Comparison of ENCODE assay signal across 28 mouse cellular contexts in genomic region chr17:57297040-57297439, GRCm38 (mm10). TPM values are rescaled to one million over a fixed set of nuclear protein-coding genes. Genes with fewer than 3 reads are reported as not detected.
DNase-seq lines count a peak whose midpoint lies in the region; ATAC-seq and TF ChIP-seq lines count a peak whose summit lies in the region.
"Had no signal": no experiment of that assay in that cellular context is flagged by ENCODE, and none has a peak within 500 bp of the region (broad histone marks: within the 10 kb centered on the region; RNA-seq: fewer than 3 reads in every experiment).

No protein-coding gene starts in this region.

- ATAC-seq in liver, embryonic 12.5 days = 0 out of 2 replicates have a peak, but pooled peaks have one; percentile 30
- ATAC-seq in liver, postnatal 0 days = no peak
- ATAC-seq in liver, embryonic 14.5 days (ENCODE audit: insufficient read depth) = 0 out of 2 replicates have a peak, but pooled peaks have one; percentile 33
- ATAC-seq in stomach, postnatal 0 days (ENCODE audit: low FRiP score, low TSS enrichment) = 0 out of 2 replicates have a peak, but pooled peaks have one; percentile 12
- ATAC-seq: activated CD4-positive, CD25-positive, alpha-beta regulatory T cell, adult 4 months; CD4-positive, CD25-positive, alpha-beta regulatory T cell, adult 4 months; forebrain, embryonic 15.5 days had no signal

- no peak for TF ChIP-seq CTCF in liver, postnatal 0 days (IDR thresholded peaks at IDR 0.05; ENCODE audit: low read depth)
- TF ChIP-seq CTCF in liver, embryonic 14.5 days (IDR thresholded peaks at IDR 0.05; ENCODE audit: low read depth) = no peak
- no peak for TF ChIP-seq CTCF in stomach, postnatal 0 days (IDR thresholded peaks at IDR 0.05; ENCODE audit: low read depth)

- WGBS in liver, embryonic 12.5 days (ENCODE audit: insufficient replicate concordance) = 60% methylated on average over 12 of the region's 12 CpGs
- 65% methylated on average over 12 of the region's 12 CpGs for WGBS in liver, postnatal 0 days (ENCODE audit: insufficient replicate concordance)
- 46% methylated on average over 12 of the region's 12 CpGs for WGBS in liver, embryonic 14.5 days (ENCODE audit: insufficient replicate concordance)
- 80% methylated on average over 12 of the region's 12 CpGs for WGBS in stomach, postnatal 0 days

- TF ChIP-seq EP300 in liver, postnatal 0 days (IDR thresholded peaks at IDR 0.05; ENCODE audit: low read depth) = no peak
- TF ChIP-seq EP300 in liver, embryonic 14.5 days (IDR thresholded peaks at IDR 0.05; ENCODE audit: low read depth) = no peak
- TF ChIP-seq EP300 in stomach, postnatal 0 days (optimal IDR thresholded peaks at IDR 0.05) = no peak

- H3K9me3 ChIP-seq in liver, embryonic 12.5 days (replicated peaks) = no peaks in the 10 kb centered on the region
- no peaks in the 10 kb centered on the region for H3K9me3 ChIP-seq in liver, postnatal 0 days (ENCODE audit: low read length)
- no peaks in the 10 kb centered on the region for H3K9me3 ChIP-seq in liver, embryonic 14.5 days (ENCODE audit: control insufficient read depth, low read length)
- no peaks in the 10 kb centered on the region for H3K9me3 ChIP-seq in stomach, postnatal 0 days (ENCODE audit: control insufficient read depth, low read length)
- H3K9me3 ChIP-seq: embryonic facial prominence, embryonic 10.5 days; embryonic facial prominence, embryonic 13.5 days; forebrain, embryonic 12.5 days; forebrain, embryonic 15.5 days; heart, embryonic 12.5 days; heart, embryonic 15.5 days; hindbrain, embryonic 12.5 days; hindbrain, embryonic 15.5 days had no signal

- H3K4me3 ChIP-seq in liver, embryonic 12.5 days = no peak overlapping the region
- no peak overlapping the region for H3K4me3 ChIP-seq in liver, postnatal 0 days (ENCODE audit: low read depth, low read length)
- no peak overlapping the region for H3K4me3 ChIP-seq in liver, embryonic 14.5 days (ENCODE audit: insufficient read depth in 1 of 2, low read depth in 2 of 2, low read length in 2 of 2)
- no peak overlapping the region for H3K4me3 ChIP-seq in stomach, postnatal 0 days (ENCODE audit: low read depth, low read length)
- H3K4me3 ChIP-seq: embryonic facial prominence, embryonic 10.5 days; embryonic facial prominence, embryonic 13.5 days; erythroblast, embryonic 14.5 days; forebrain, embryonic 12.5 days; forebrain, embryonic 15.5 days; heart, embryonic 12.5 days; heart, embryonic 15.5 days; hindbrain, embryonic 12.5 days; hindbrain, embryonic 15.5 days had no signal

- no peak for DNase-seq in liver, postnatal 0 days
- no peak for DNase-seq in liver, embryonic 14.5 days (ENCODE audit: low read depth in 3 of 3, low spot score in 3 of 3)
- DNase-seq in stomach, postnatal 0 days (ENCODE audit: low spot score) = no peak
- no peak for DNase-seq in layer of hippocampus, postnatal 36 days
- no peak for DNase-seq in lung, postnatal 14 days
- DNase-seq: adrenal gland, adult 8-10 months; adrenal gland, postnatal 25 days; cerebellum, adult 11-12 months; cerebellum, adult 8-10 months; cerebellum, postnatal 10 days; cerebellum, postnatal 36 days; embryo, embryonic 11 days; gastrocnemius, postnatal 25 days; heart, adult 18-20 months; heart, postnatal 14 days had no signal

- H3K36me3 ChIP-seq in liver, embryonic 12.5 days = peaks cover 27% of the 10 kb centered on the region; the same call in 1 of the 2 replicates
- H3K36me3 ChIP-seq in liver, postnatal 0 days (replicated peaks; ENCODE audit: insufficient read depth, low read length) = peaks cover 5% of the 10 kb centered on the region
- no peaks in the 10 kb centered on the region for H3K36me3 ChIP-seq in liver, embryonic 14.5 days (replicated peaks; ENCODE audit: control insufficient read depth, insufficient read depth, low read depth)
- H3K36me3 ChIP-seq in stomach, postnatal 0 days (ENCODE audit: control insufficient read depth, insufficient read depth, low read length) = no peaks in the 10 kb centered on the region
- H3K36me3 ChIP-seq: embryonic facial prominence, embryonic 10.5 days; embryonic facial prominence, embryonic 13.5 days; forebrain, embryonic 12.5 days; forebrain, embryonic 15.5 days; heart, embryonic 12.5 days; heart, embryonic 15.5 days; hindbrain, embryonic 12.5 days; hindbrain, embryonic 15.5 days had no signal

- peaks cover 16% of the 10 kb centered on the region for H3K4me1 ChIP-seq in liver, embryonic 12.5 days
- H3K4me1 ChIP-seq in liver, postnatal 0 days (ENCODE audit: insufficient read depth) = no peaks in the 10 kb centered on the region
- no peaks in the 10 kb centered on the region for H3K4me1 ChIP-seq in liver, embryonic 14.5 days (replicated peaks; ENCODE audit: control insufficient read depth in 2 of 2, insufficient read depth in 2 of 2, low read length in 1 of 2)
- H3K4me1 ChIP-seq in stomach, postnatal 0 days (replicated peaks; ENCODE audit: control insufficient read depth, insufficient read depth) = no peaks in the 10 kb centered on the region
- H3K4me1 ChIP-seq: embryonic facial prominence, embryonic 10.5 days; embryonic facial prominence, embryonic 13.5 days; forebrain, embryonic 12.5 days; forebrain, embryonic 15.5 days; heart, embryonic 12.5 days; heart, embryonic 15.5 days; hindbrain, embryonic 12.5 days; hindbrain, embryonic 15.5 days had no signal

- H3K27ac ChIP-seq in liver, embryonic 12.5 days = no peak overlapping the region
- no peak overlapping the region for H3K27ac ChIP-seq in liver, postnatal 0 days (ENCODE audit: low read depth)
- no peak overlapping the region for H3K27ac ChIP-seq in liver, embryonic 14.5 days
- no peak overlapping the region for H3K27ac ChIP-seq in stomach, postnatal 0 days (replicated peaks)
- H3K27ac ChIP-seq: embryonic facial prominence, embryonic 10.5 days; embryonic facial prominence, embryonic 13.5 days; forebrain, embryonic 12.5 days; forebrain, embryonic 15.5 days; heart, embryonic 15.5 days; hindbrain, embryonic 12.5 days; hindbrain, embryonic 15.5 days had no signal

- no peak overlapping the region for H3K4me2 ChIP-seq in liver, embryonic 12.5 days
- no peak overlapping the region for H3K4me2 ChIP-seq in liver, postnatal 0 days (ENCODE audit: low read depth, low read length)
- H3K4me2 ChIP-seq in liver, embryonic 14.5 days (ENCODE audit: low read depth) = no peak overlapping the region
- H3K4me2 ChIP-seq in stomach, postnatal 0 days (replicated peaks; ENCODE audit: low read depth) = no peak overlapping the region
- H3K4me2 ChIP-seq: embryonic facial prominence, embryonic 13.5 days; forebrain, embryonic 12.5 days; forebrain, embryonic 15.5 days; heart, embryonic 12.5 days; heart, embryonic 15.5 days; hindbrain, embryonic 12.5 days; hindbrain, embryonic 15.5 days had no signal

- H3K9ac ChIP-seq in liver, embryonic 12.5 days = no peak overlapping the region
- no peak overlapping the region for H3K9ac ChIP-seq in liver, postnatal 0 days (replicated peaks)
- H3K9ac ChIP-seq in liver, embryonic 14.5 days (replicated peaks) = no peak overlapping the region
- no peak overlapping the region for H3K9ac ChIP-seq in stomach, postnatal 0 days (ENCODE audit: low read length)
- H3K9ac ChIP-seq: embryonic facial prominence, embryonic 13.5 days; forebrain, embryonic 12.5 days; forebrain, embryonic 15.5 days; heart, embryonic 12.5 days; heart, embryonic 15.5 days; hindbrain, embryonic 12.5 days; hindbrain, embryonic 15.5 days had no signal

- no peaks in the 10 kb centered on the region for H3K27me3 ChIP-seq in liver, embryonic 12.5 days (replicated peaks)
- H3K27me3 ChIP-seq in liver, postnatal 0 days (ENCODE audit: insufficient read depth, low read length) = no peaks in the 10 kb centered on the region
- no peaks in the 10 kb centered on the region for H3K27me3 ChIP-seq in liver, embryonic 14.5 days (ENCODE audit: control insufficient read depth, insufficient read depth, low read length)
- no peaks in the 10 kb centered on the region for H3K27me3 ChIP-seq in stomach, postnatal 0 days (ENCODE audit: control insufficient read depth, insufficient read depth, low read length)
- H3K27me3 ChIP-seq: embryonic facial prominence, embryonic 13.5 days; forebrain, embryonic 12.5 days; forebrain, embryonic 15.5 days; heart, embryonic 12.5 days; heart, embryonic 15.5 days; hindbrain, embryonic 12.5 days; hindbrain, embryonic 15.5 days had no signal

RNA-seq across cellular contexts. Expression of gene Vav1, which starts 18.1 kb away (rescaled TPM):
- polyA plus RNA-seq in liver, embryonic 12.5 days (2016; fragmentation: Nextera tagmentation; extraction: Ambion mirVana) = 14.2 and 14.3 TPM in 2 replicates
- 13.1 and 14.1 TPM in 2 replicates for polyA plus RNA-seq in liver, postnatal 0 days (2015; fragmentation: Nextera tagmentation; extraction: Ambion mirVana)
- 4.6 and 6.9 TPM in 2 replicates for polyA plus RNA-seq in liver, embryonic 14.5 days (2012; rRNA removed)
- 10.7 and 11.0 TPM in 2 replicates for polyA plus RNA-seq in liver, embryonic 14.5 days (2014; fragmentation: Nextera tagmentation; extraction: Ambion mirVana)
- 1.4 and 1.6 TPM in 2 replicates for polyA plus RNA-seq in stomach, postnatal 0 days (2015; fragmentation: Nextera tagmentation; extraction: Ambion mirVana)
- 1 to 10 TPM; 3.0 to 3.7 TPM for total RNA-seq in layer of hippocampus, postnatal 36 days (2021)
- polyA plus RNA-seq: C2C12 had no signal

RNA-seq across cellular contexts. Expression of gene Trip10, which starts 47.8 kb away (rescaled TPM):
- 14.7 and 15.3 TPM in 2 replicates for polyA plus RNA-seq in liver, embryonic 12.5 days (2016; fragmentation: Nextera tagmentation; extraction: Ambion mirVana)
- 9.3 TPM in 2 replicates for polyA plus RNA-seq in liver, postnatal 0 days (2015; fragmentation: Nextera tagmentation; extraction: Ambion mirVana)
- polyA plus RNA-seq in liver, embryonic 14.5 days (2012; rRNA removed) = 4.4 and 6.6 TPM in 2 replicates
- polyA plus RNA-seq in liver, embryonic 14.5 days (2014; fragmentation: Nextera tagmentation; extraction: Ambion mirVana) = 5.5 and 6.0 TPM in 2 replicates
- polyA plus RNA-seq in stomach, postnatal 0 days (2015; fragmentation: Nextera tagmentation; extraction: Ambion mirVana) = 27.5 and 29.9 TPM in 2 replicates
- total RNA-seq in layer of hippocampus, postnatal 36 days (2021) = 1 to 10 TPM; 7.9 to 8.2 TPM

RNA-seq across cellular contexts. Expression of gene Gpr108, which starts 48.8 kb away (rescaled TPM):
- polyA plus RNA-seq in liver, embryonic 12.5 days (2016; fragmentation: Nextera tagmentation; extraction: Ambion mirVana) = 18.2 and 18.4 TPM in 2 replicates
- polyA plus RNA-seq in liver, postnatal 0 days (2015; fragmentation: Nextera tagmentation; extraction: Ambion mirVana) = 9.0 and 9.2 TPM in 2 replicates
- polyA plus RNA-seq in liver, embryonic 14.5 days (2012; rRNA removed) = 7.6 and 8.5 TPM in 2 replicates
- 12.0 and 12.8 TPM in 2 replicates for polyA plus RNA-seq in liver, embryonic 14.5 days (2014; fragmentation: Nextera tagmentation; extraction: Ambion mirVana)
- 48.0 and 52.4 TPM in 2 replicates for polyA plus RNA-seq in stomach, postnatal 0 days (2015; fragmentation: Nextera tagmentation; extraction: Ambion mirVana)
- 10 to 100 TPM; 23.6 to 25.4 TPM for total RNA-seq in layer of hippocampus, postnatal 36 days (2021)
